ENCODE assay signal across 9 mouse cellular contexts in genomic region chr5:76923428-76923827, GRCm38 (mm10). TPM values are rescaled to one million over a fixed set of nuclear protein-coding genes. Genes with fewer than 3 reads are reported as not detected.
DNase-seq lines count a peak whose midpoint lies in the region; ATAC-seq and TF ChIP-seq lines count a peak whose summit lies in the region.
"Had no signal": no experiment of that assay in that cellular context is flagged by ENCODE, and none has a peak within 500 bp of the region (broad histone marks: within the 10 kb centered on the region; RNA-seq: fewer than 3 reads in every experiment).

No protein-coding gene starts in this region.

- peaks cover 2% of the 10 kb centered on the region; the same call in 1 of the 2 replicates for H3K36me3 ChIP-seq in heart, adult 2 months (ENCODE audit: control insufficient read depth, insufficient read depth, low read length)
- H3K36me3 ChIP-seq in heart, embryonic 11.5 days (ENCODE audit: control insufficient read depth, insufficient read depth, low read length) = peaks cover 28% of the 10 kb centered on the region
- H3K36me3 ChIP-seq in kidney, embryonic 16.5 days (ENCODE audit: insufficient read depth, low read length) = peaks cover 59% of the 10 kb centered on the region

- 56% methylated on average over 13 of the region's 13 CpGs for WGBS in heart, adult 2 months
- 90% methylated on average over 13 of the region's 13 CpGs for WGBS in heart, embryonic 11.5 days (ENCODE audit: insufficient replicate concordance)
- WGBS in kidney, embryonic 16.5 days = 69% methylated on average over 13 of the region's 13 CpGs

- peak overlapping the region; percentile 61 for H3K27ac ChIP-seq in heart, adult 2 months
- no peak overlapping the region for H3K27ac ChIP-seq in heart, embryonic 11.5 days (ENCODE audit: low read depth, low read length)
- H3K27ac ChIP-seq in kidney, embryonic 16.5 days (ENCODE audit: low read length) = peak overlapping the region; percentile 5; the same call in 1 of the 2 replicates
- H3K27ac ChIP-seq: left cerebral cortex, adult 2 months had no signal

- H3K27me3 ChIP-seq in heart, adult 2 months (ENCODE audit: control insufficient read depth, insufficient read depth, low read length) = no peaks in the 10 kb centered on the region
- H3K27me3 ChIP-seq in heart, embryonic 11.5 days (ENCODE audit: control insufficient read depth, insufficient read depth, low read length) = no peaks in the 10 kb centered on the region
- H3K27me3 ChIP-seq in kidney, embryonic 16.5 days (ENCODE audit: insufficient read depth, low read length) = no peaks in the 10 kb centered on the region

- no peak for TF ChIP-seq EP300 in heart, adult 2 months (IDR thresholded peaks at IDR 0.05; ENCODE audit: insufficient read depth, low read depth, low read length)

- H3K9ac ChIP-seq in heart, adult 2 months (ENCODE audit: low read depth, low read length) = no peak overlapping the region
- no peak overlapping the region for H3K9ac ChIP-seq in heart, embryonic 11.5 days (ENCODE audit: low read depth, low read length)
- H3K9ac ChIP-seq in kidney, embryonic 16.5 days (replicated peaks; ENCODE audit: low read length) = no peak overlapping the region

- H3K4me2 ChIP-seq in heart, embryonic 11.5 days = no peak overlapping the region
- H3K4me2 ChIP-seq in kidney, embryonic 16.5 days (replicated peaks; ENCODE audit: low read depth, low read length) = no peak overlapping the region

- intact Hi-C loops in heart, adult 2 months (cut with DNase I) = loop anchor here (1.0 kb wide), 1 partner anchor 23 kb away; no protein-coding TSS in a partner anchor

- no peaks in the 10 kb centered on the region for H3K9me3 ChIP-seq in heart, embryonic 11.5 days (replicated peaks; ENCODE audit: control insufficient read depth, low read length)
- H3K9me3 ChIP-seq in kidney, embryonic 16.5 days (ENCODE audit: low read length) = peaks cover 15% of the 10 kb centered on the region; the same call in 1 of the 2 replicates

- peak; percentile 67 to 82 for DNase-seq in heart, adult 2 months
- peak; percentile 78 for DNase-seq in adrenal gland, postnatal 25 days
- DNase-seq in gastrocnemius, adult 8-10 months (ENCODE audit: low spot score in 2 of 2) = peak; percentile 88 to 91
- DNase-seq in ovary, postnatal 10 days (ENCODE audit: low spot score) = peak; percentile 24
- no peak for DNase-seq in thymus, postnatal 0 days (ENCODE audit: low spot score)
- DNase-seq in neural tube, embryonic 10.5 days (ENCODE audit: extremely low spot score, low spot score) = no peak

- peaks cover 3% of the 10 kb centered on the region for H3K4me1 ChIP-seq in heart, adult 2 months (ENCODE audit: control insufficient read depth, insufficient read depth, low read length)
- H3K4me1 ChIP-seq in heart, embryonic 11.5 days (ENCODE audit: control insufficient read depth, insufficient read depth, low read length) = peaks cover 5% of the 10 kb centered on the region
- H3K4me1 ChIP-seq in kidney, embryonic 16.5 days (ENCODE audit: insufficient read depth, low read length) = peaks cover 8% of the 10 kb centered on the region

- no peaks in the 10 kb centered on the region for H3K79me2 ChIP-seq in heart, adult 2 months (replicated peaks; ENCODE audit: control insufficient read depth, insufficient read depth, low read length)

- no peak overlapping the region for H3K4me3 ChIP-seq in heart, adult 2 months
- H3K4me3 ChIP-seq in heart, embryonic 11.5 days (ENCODE audit: low read depth, low read length) = no peak overlapping the region
- H3K4me3 ChIP-seq in kidney, embryonic 16.5 days (ENCODE audit: low read length) = no peak overlapping the region
- H3K4me3 ChIP-seq: left cerebral cortex, adult 2 months had no signal

- no peak for ATAC-seq in heart, embryonic 11.5 days (replicated peaks; ENCODE audit: insufficient number of reproducible peaks, low FRiP score, low TSS enrichment)
- peak; percentile 81; the same call in 1 of the 2 replicates for ATAC-seq in kidney, embryonic 16.5 days (ENCODE audit: low FRiP score, low TSS enrichment)

- no peak for TF ChIP-seq CTCF in heart, adult 2 months (IDR thresholded peaks at IDR 0.05)

- TF ChIP-seq POLR2A in heart, adult 2 months (IDR thresholded peaks at IDR 0.05; ENCODE audit: insufficient read depth, low read depth, low read length) = no peak

RNA-seq across cellular contexts. Expression of gene Aasdh, which starts 18.1 kb away (rescaled TPM):
- 10 to 100 TPM; 12.7 to 16.2 TPM for total RNA-seq in heart, adult 2 months (2021)
- polyA plus RNA-seq in heart, adult 2 months (2012; rRNA removed) = 19.9 and 31.8 TPM in 2 replicates
- polyA plus RNA-seq in heart, embryonic 11.5 days (2014; fragmentation: Nextera tagmentation; extraction: Ambion mirVana) = 17.9 and 20.1 TPM in 2 replicates
- 24.0 and 32.1 TPM in 2 replicates for total RNA-seq in adrenal gland, postnatal 25 days (2021)
- 10 to 100 TPM in 3 of 4 experiments, 1 to 10 TPM in 1; 8.6 to 14.5 (median 12.0) TPM for total RNA-seq in gastrocnemius, adult 8-10 months (2022)
- polyA plus RNA-seq in kidney, embryonic 16.5 days (2015; fragmentation: Nextera tagmentation; extraction: Ambion mirVana) = 18.2 and 22.4 TPM in 2 replicates
- 13.5 and 14.8 TPM in 2 replicates for polyA plus RNA-seq in thymus, postnatal 0 days (2015; fragmentation: Nextera tagmentation; extraction: Ambion mirVana)

RNA-seq across cellular contexts. Expression of gene Paics, which starts 27.7 kb away (rescaled TPM):
- 100 to 1,000 TPM; 140 to 158 TPM for total RNA-seq in heart, adult 2 months (2021)
- polyA plus RNA-seq in heart, adult 2 months (2012; rRNA removed) = 78.3 and 124 TPM in 2 replicates
- polyA plus RNA-seq in heart, embryonic 11.5 days (2014; fragmentation: Nextera tagmentation; extraction: Ambion mirVana) = 270 and 300 TPM in 2 replicates
- total RNA-seq in adrenal gland, postnatal 25 days (2021) = 239 and 257 TPM in 2 replicates
- total RNA-seq in gastrocnemius, adult 8-10 months (2022) = 100 to 1,000 TPM; 150 to 159 (median 158) TPM
- polyA plus RNA-seq in kidney, embryonic 16.5 days (2015; fragmentation: Nextera tagmentation; extraction: Ambion mirVana) = 349 and 353 TPM in 2 replicates
- polyA plus RNA-seq in thymus, postnatal 0 days (2015; fragmentation: Nextera tagmentation; extraction: Ambion mirVana) = 200 and 225 TPM in 2 replicates

RNA-seq across cellular contexts. Expression of gene Ppat, which starts 27.9 kb away (rescaled TPM):
- 10 to 100 TPM; 13.3 to 17.6 TPM for total RNA-seq in heart, adult 2 months (2021)
- polyA plus RNA-seq in heart, adult 2 months (2012; rRNA removed) = 5.5 and 9.9 TPM in 2 replicates
- 38.7 and 39.6 TPM in 2 replicates for polyA plus RNA-seq in heart, embryonic 11.5 days (2014; fragmentation: Nextera tagmentation; extraction: Ambion mirVana)
- total RNA-seq in adrenal gland, postnatal 25 days (2021) = 20.9 and 28.0 TPM in 2 replicates
- 10 to 100 TPM; 21.7 to 26.1 (median 25.5) TPM for total RNA-seq in gastrocnemius, adult 8-10 months (2022)
- 42.0 and 42.4 TPM in 2 replicates for polyA plus RNA-seq in kidney, embryonic 16.5 days (2015; fragmentation: Nextera tagmentation; extraction: Ambion mirVana)
- 41.7 and 45.4 TPM in 2 replicates for polyA plus RNA-seq in thymus, postnatal 0 days (2015; fragmentation: Nextera tagmentation; extraction: Ambion mirVana)

RNA-seq across cellular contexts. Expression of gene Srp72, which starts 51.1 kb away (rescaled TPM):
- total RNA-seq in heart, adult 2 months (2021) = 10 to 100 TPM; 51.5 to 56.2 TPM
- polyA plus RNA-seq in heart, adult 2 months (2012; rRNA removed) = 16.3 and 37.5 TPM in 2 replicates
- polyA plus RNA-seq in heart, embryonic 11.5 days (2014; fragmentation: Nextera tagmentation; extraction: Ambion mirVana) = 51.4 and 51.9 TPM in 2 replicates
- 120 and 150 TPM in 2 replicates for total RNA-seq in adrenal gland, postnatal 25 days (2021)
- total RNA-seq in gastrocnemius, adult 8-10 months (2022) = 10 to 100 TPM; 46.9 to 53.4 (median 49.4) TPM
- 98.0 and 104 TPM in 2 replicates for polyA plus RNA-seq in kidney, embryonic 16.5 days (2015; fragmentation: Nextera tagmentation; extraction: Ambion mirVana)
- 67.9 and 68.4 TPM in 2 replicates for polyA plus RNA-seq in thymus, postnatal 0 days (2015; fragmentation: Nextera tagmentation; extraction: Ambion mirVana)

Comparison
In these comparisons a context has a peak if more than half of its experiments do, and no peak if none do; other contexts are left out.
1. DNase-seq: peak in heart, adult 2 months (2 of 2), adrenal gland, postnatal 25 days (single experiment), gastrocnemius, adult 8-10 months (2 of 2) and ovary, postnatal 10 days (single experiment); none in thymus, postnatal 0 days (single experiment) and neural tube, embryonic 10.5 days (single experiment).